Mouse (Mus musculus) forebrain, embryonic 11.5 days (tissue): Measurements from ENCODE around the gene Lypd4. TPM values are rescaled to one million over a fixed set of nuclear protein-coding genes. Genes with fewer than 3 reads are reported as not detected.
A peak's percentile ranks its signal among the peaks of the same experiment; 100 is the strongest.

Experiments used
- ATAC-seq: fragments of 200-750 bp; cut with Nextera tagmentation; replicated peaks from 2 replicates; pipeline ENCODE4 v1.8.0; 2017; ENCODE audit warnings: moderate TSS enrichment; ENCODE audit not compliant: low FRiP score
- DNase-seq: peaks from one replicate; pipeline ENCODE4 v3.0.0-alpha.2; 2017; ENCODE audit warnings: low spot score
- H3K27ac ChIP-seq: fragments of 300-500 bp; sonication (generic); 2 replicates; pipeline ENCODE4 v1.5.1; 2014; ENCODE audit warnings: low read depth, low read length
- H3K27me3 ChIP-seq: fragments of 300-500 bp; sonication (generic); 2 replicates; pipeline ENCODE4 v1.6.1; 2014; ENCODE audit warnings: mild to moderate bottlenecking, low read length, mixed read lengths; ENCODE audit not compliant: control insufficient read depth, insufficient read depth
- H3K36me3 ChIP-seq: fragments of 300-500 bp; sonication (generic); 2 replicates; pipeline ENCODE4 v1.6.1; 2014; ENCODE audit warnings: mild to moderate bottlenecking, low read length, moderate library complexity, mixed read lengths; ENCODE audit not compliant: control insufficient read depth, insufficient read depth
- H3K4me1 ChIP-seq: fragments of 300-500 bp; sonication (generic); replicated peaks from 2 replicates; pipeline ENCODE4 v1.6.1; 2014; ENCODE audit warnings: low read length, mixed read lengths; ENCODE audit not compliant: control insufficient read depth, insufficient read depth
- H3K4me2 ChIP-seq: fragments of 300-500 bp; sonication (generic); 2 replicates; pipeline ENCODE4 v1.6.1; 2014; ENCODE audit warnings: low read depth, mild to moderate bottlenecking, low read length, moderate library complexity, mixed read lengths; ENCODE audit not compliant: severe bottlenecking
- H3K4me3 ChIP-seq: fragments of 300-500 bp; sonication (generic); 2 replicates; pipeline ENCODE4 v1.5.1; 2014; ENCODE audit warnings: low read depth, low read length
- H3K9ac ChIP-seq: fragments of 300-500 bp; sonication (generic); 2 replicates; pipeline ENCODE4 v1.6.1; 2014; ENCODE audit warnings: low read length
- H3K9me3 ChIP-seq: fragments of 300-500 bp; sonication (generic); 2 replicates; pipeline ENCODE4 v1.6.1; 2016; ENCODE audit warnings: low read length, mixed read lengths; ENCODE audit not compliant: control insufficient read depth
- WGBS: fragments of 180-500 bp; shearing (Covaris S2); extraction: QIAGEN DNeasy Blood & Tissue Kit; methylation state at CpG from one replicate; pipeline ENCODE4 v1.1.7; 2014; 5-methylcytosine and 5-hydroxymethylcytosine counted together
- polyA plus RNA-seq: library from polyadenylated mRNA; unstranded; fragments of >200 nt; fragmentation: Nextera tagmentation; extraction: Ambion mirVana; gene quantifications from 2 replicates; pipeline ENCODE4 v1.2.1, GENCODE M21; 2014

Gene Lypd4
- polyA plus RNA-seq, 1 experiment from 2014 or later, result not detected

- Histone ChIP-seq H3K36me3 (no peaks in the 10 kb centered on the region), H3K4me3 (no peak within 1 kb of the TSS), H3K4me2 (no peak within 1 kb of the TSS), H3K9me3 (no peaks in the 10 kb centered on the region), H3K27me3 (no peaks in the 10 kb centered on the region), H3K4me1 (no peaks in the 10 kb centered on the region), H3K9ac (no peak within 1 kb of the TSS), H3K27ac (no peak within 1 kb of the TSS)
- WGBS, result 91% methylated on average over 7 of the region's 7 CpGs
- ATAC-seq, result no peak
- no peak for DNase-seq
Measured at GRCm38 (mm10) chr7:24861913-24862312, 7.8 kb downstream of the Lypd4 start, which contains the start of gene Gm9844. Gene Gm9844, plus strand, starts transcription at chr7:24862213.

- Histone ChIP-seq H3K27ac (no peak overlapping the region), H3K9ac (no peak overlapping the region), H3K36me3 (no peaks in the 10 kb centered on the region), H3K4me2 (no peak overlapping the region), H3K9me3 (no peaks in the 10 kb centered on the region), H3K4me1 (no peaks in the 10 kb centered on the region; the same call in 1 of the 2 replicates), H3K4me3 (no peak overlapping the region), H3K27me3 (no peaks in the 10 kb centered on the region)
- ATAC-seq (no peak), DNase-seq (no peak)
- WGBS, result 81% methylated on average over 5 of the region's 5 CpGs
Measured at GRCm38 (mm10) chr7:24859234-24859633, 10.5 kb downstream of the Lypd4 start.

- H3K9ac ChIP-seq, result peak overlapping the region; percentile 12; the same call in 1 of the 2 replicates
- H3K4me3 ChIP-seq, result no peak overlapping the region
- DNase-seq, result no peak
- H3K27ac ChIP-seq, result no peak overlapping the region
- WGBS, result 32% methylated on average over 6 of the region's 6 CpGs
- no peaks in the 10 kb centered on the region for H3K36me3 ChIP-seq
- H3K4me2 ChIP-seq, result no peak overlapping the region
- H3K4me1 ChIP-seq, result no peaks in the 10 kb centered on the region; the same call in 1 of the 2 replicates
- no peaks in the 10 kb centered on the region for H3K27me3 ChIP-seq
- H3K9me3 ChIP-seq, result no peaks in the 10 kb centered on the region
- no peak for ATAC-seq
Measured at GRCm38 (mm10) chr7:24856460-24857120, 13.2 kb downstream of the Lypd4 start.

- H3K27ac ChIP-seq, result no peak overlapping the region
- 41% methylated on average over 7 of the region's 7 CpGs for WGBS
- H3K4me1 ChIP-seq, result no peaks in the 10 kb centered on the region; the same call in 1 of the 2 replicates
- no peak overlapping the region for H3K4me2 ChIP-seq
- no peak for ATAC-seq
- peak overlapping the region; percentile 24; the same call in 1 of the 2 replicates for H3K9ac ChIP-seq
- H3K27me3 ChIP-seq, result no peaks in the 10 kb centered on the region
- no peaks in the 10 kb centered on the region for H3K9me3 ChIP-seq
- DNase-seq, result no peak
- H3K4me3 ChIP-seq, result no peak overlapping the region
- no peaks in the 10 kb centered on the region for H3K36me3 ChIP-seq
Measured at GRCm38 (mm10) chr7:24853695-24854094, 16.0 kb downstream of the Lypd4 start.

GRCm38 (mm10) chr7:24853233-24853563 is 16.5 kb downstream of the Lypd4 start:
- Histone ChIP-seq H3K27me3 (no peaks in the 10 kb centered on the region), H3K27ac (no peak overlapping the region), H3K36me3 (no peaks in the 10 kb centered on the region), H3K9ac (no peak overlapping the region), H3K4me3 (no peak overlapping the region), H3K4me1 (no peaks in the 10 kb centered on the region; the same call in 1 of the 2 replicates), H3K9me3 (no peaks in the 10 kb centered on the region), H3K4me2 (no peak overlapping the region)
- ATAC-seq, result no peak
- no peak for DNase-seq

- no peak overlapping the region for H3K4me3 ChIP-seq
- H3K27me3 ChIP-seq, result no peaks in the 10 kb centered on the region
- no peaks in the 10 kb centered on the region; the same call in 1 of the 2 replicates for H3K4me1 ChIP-seq
- H3K9me3 ChIP-seq, result no peaks in the 10 kb centered on the region
- no peak overlapping the region for H3K9ac ChIP-seq
- 87% methylated on average over 8 of the region's 8 CpGs for WGBS
- H3K27ac ChIP-seq, result no peak overlapping the region
- no peaks in the 10 kb centered on the region for H3K36me3 ChIP-seq
- no peak overlapping the region for H3K4me2 ChIP-seq
- ATAC-seq, result no peak
- no peak for DNase-seq
Measured at GRCm38 (mm10) chr7:24852557-24853232, 17.0 kb downstream of the Lypd4 start.

GRCm38 (mm10) chr7:24851596-24852325 is 18.0 kb downstream of the Lypd4 start:
- ATAC-seq, result no peak
- WGBS, result 85% methylated on average over 5 of the region's 5 CpGs
- no peaks in the 10 kb centered on the region; the same call in 1 of the 2 replicates for H3K4me1 ChIP-seq
- H3K4me3 ChIP-seq, result no peak overlapping the region
- no peaks in the 10 kb centered on the region for H3K27me3 ChIP-seq
- no peak for DNase-seq
- no peak overlapping the region for H3K9ac ChIP-seq
- H3K9me3 ChIP-seq, result no peaks in the 10 kb centered on the region
- H3K4me2 ChIP-seq, result no peak overlapping the region
- H3K27ac ChIP-seq, result no peak overlapping the region
- H3K36me3 ChIP-seq, result no peaks in the 10 kb centered on the region

- no peaks in the 10 kb centered on the region for H3K27me3 ChIP-seq
- H3K9ac ChIP-seq, result no peak overlapping the region
- WGBS, result 37% methylated on average over 6 of the region's 6 CpGs
- no peaks in the 10 kb centered on the region for H3K4me1 ChIP-seq
- no peak for DNase-seq
- no peak overlapping the region for H3K4me2 ChIP-seq
- H3K36me3 ChIP-seq, result no peaks in the 10 kb centered on the region
- no peak for ATAC-seq
- H3K27ac ChIP-seq, result no peak overlapping the region
- no peaks in the 10 kb centered on the region for H3K9me3 ChIP-seq
- no peak overlapping the region for H3K4me3 ChIP-seq
Measured at GRCm38 (mm10) chr7:24850899-24851303, 18.8 kb downstream of the Lypd4 start.
